Mouse (Mus musculus) heart, postnatal 10 days (tissue): ENCODE data around the gene Gdf1. TPM values are rescaled to one million over a fixed set of nuclear protein-coding genes. Genes with fewer than 3 reads are reported as not detected.

Experiments used
- DNase-seq, 2 experiments: peaks; one replicate each; pipeline ENCODE4 v3.0.0; 2021
- intact Hi-C: fragments of 180-260 bp; cut with DNase I; formaldehyde crosslinking; loops from one replicate; pipeline ENCODE4 v1.15.1; 2025
- total RNA-seq, 2 experiments: library from RNA; stranded (reverse); gene quantifications; 2 replicates each; pipeline ENCODE4 v1.2.3; 2021

Gdf1 gene
- total RNA-seq, result under 1 TPM in 1 of 2 experiments, not detected in 1; 0.20 TPM

DNA sequence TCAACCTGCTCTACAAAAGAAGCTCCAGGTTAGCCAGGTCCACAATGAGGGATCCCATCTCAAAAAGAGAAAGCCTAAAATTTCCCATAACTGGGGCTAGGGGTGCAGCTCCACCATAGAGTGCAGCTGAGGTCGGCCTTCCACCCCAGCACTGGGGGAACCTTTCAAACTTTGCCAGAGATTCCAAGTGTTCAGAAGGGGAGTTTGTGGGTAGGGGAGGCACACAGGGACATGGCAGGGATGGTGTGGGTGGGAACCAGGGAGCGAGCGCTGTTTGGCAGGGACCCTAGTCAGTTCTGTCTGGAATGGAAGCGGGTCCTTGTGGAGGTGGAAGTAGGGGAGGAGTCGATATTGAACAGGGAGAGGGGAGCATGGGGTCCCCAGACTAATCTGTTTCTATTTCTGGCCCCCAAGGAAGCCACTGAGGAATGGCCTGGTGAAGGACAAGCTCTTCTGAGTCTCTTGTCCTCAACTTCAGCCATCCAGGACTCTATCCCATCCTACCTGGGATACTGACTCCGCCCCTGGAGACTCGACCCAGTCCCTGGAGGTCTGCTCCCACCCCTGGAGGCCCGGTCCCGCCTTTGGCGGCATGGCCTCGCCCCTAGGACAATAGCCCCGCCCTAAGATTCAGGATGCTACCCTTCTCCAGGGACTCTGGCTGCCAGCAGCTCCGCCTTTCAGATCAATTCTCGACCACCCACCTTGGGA, at the start of gene Gdf1:
Gdf1 (plus strand) TSS at position 694 of the 711 bp plus-strand sequence.
- intact Hi-C loops, result no loop called here
- no peak for DNase-seq

DNA sequence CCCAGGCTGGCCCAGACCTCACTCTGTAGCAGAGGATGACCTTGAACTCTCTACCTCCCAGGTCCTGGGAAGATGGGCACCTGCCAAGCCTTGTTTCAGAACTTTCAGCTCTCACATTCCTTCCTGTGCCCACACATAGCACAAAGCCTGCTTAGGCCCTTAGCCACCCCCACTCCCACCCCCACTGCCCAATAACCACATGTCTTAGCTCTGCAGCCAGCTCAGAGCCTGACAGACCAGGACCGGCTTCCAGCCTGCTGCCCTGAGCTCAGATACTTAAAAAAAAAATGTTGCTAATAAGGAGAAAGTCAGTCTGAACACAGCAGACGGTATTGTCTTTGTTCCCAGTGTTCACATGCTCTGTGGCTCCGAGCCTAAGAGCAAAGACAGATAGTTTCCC, 48.6 kb upstream of the Gdf1 start:
- intact Hi-C loops, result no loop called here
- no peak for DNase-seq

DNA sequence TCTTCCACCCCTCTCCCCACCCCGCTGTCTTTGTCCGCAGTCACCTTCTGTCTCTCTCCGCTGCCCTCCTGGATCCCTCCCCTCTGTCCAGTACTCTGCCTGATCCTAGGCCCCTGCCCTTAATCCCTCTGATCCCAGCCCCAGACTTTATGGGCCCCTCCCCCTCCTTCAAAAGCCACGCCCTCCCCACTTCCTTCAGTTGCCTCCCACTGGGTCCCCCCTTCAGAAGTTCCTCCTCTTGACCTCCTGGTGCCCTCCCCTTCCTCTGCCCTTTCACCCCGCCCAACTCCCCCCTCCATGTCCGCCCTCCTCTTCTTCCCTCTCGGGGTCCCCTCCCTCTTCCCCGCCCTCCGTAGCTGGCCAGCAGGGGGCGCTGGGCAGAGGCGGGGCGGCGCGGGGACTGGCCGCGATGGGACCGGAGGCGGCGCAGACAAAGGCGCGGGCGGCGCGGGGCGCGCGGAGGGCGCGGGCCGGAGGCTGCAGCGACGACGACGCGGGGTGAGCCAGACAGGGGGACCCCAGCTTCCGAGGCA, 46.9 kb upstream of the Gdf1 start, which contains the start of gene Homer3:
Homer3 (plus strand) TSS at position 225 of the 533 bp plus-strand sequence.
- intact Hi-C loops, result no loop called here

DNA sequence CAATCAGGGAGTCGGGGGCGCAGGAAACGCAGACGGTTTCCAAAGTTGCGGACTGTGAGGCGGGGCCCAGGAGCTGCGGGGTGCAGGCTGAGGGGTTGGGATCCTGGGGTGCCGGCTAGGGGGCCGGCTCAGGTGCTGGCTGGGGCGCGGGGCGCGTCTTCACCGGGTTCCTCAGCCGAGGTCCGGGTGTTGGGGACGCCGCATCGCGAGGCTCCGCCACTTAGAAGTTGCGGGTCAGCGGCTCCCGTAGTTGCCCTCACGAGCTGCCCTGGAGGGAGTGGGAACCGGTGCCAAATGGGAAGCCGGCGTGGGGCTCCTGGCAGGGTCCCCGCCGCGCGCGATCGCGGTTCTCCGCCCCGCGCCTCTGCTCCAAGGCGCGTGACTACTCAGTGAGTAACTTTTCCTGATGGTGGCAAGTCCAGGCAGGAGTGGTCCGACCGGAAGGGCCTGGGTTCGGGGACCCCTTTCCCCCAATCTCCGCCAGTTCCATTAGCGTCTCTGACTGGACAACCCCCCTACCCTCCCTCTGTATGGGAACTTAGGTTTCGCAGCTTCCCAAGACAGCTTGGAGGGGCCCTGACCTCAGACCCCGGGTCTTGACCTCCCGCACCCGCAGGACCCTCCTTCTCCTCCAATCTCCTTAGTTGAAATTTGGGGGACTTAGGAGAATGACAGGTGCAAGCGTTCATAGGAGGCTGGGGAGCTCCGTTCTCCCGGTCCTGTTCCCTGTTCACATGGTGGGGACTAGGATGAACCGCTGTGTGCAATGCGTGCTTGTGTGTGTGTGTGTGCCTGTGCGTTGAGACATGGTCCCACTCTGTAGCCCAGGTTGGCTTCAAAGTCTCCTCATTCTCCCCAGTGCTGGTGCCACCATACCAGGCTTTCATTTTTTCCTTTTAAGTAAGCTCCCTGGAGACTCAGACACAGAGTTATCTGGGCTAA, 46.2 kb upstream of the Gdf1 start:
- intact Hi-C loops, result no loop called here
- DNase-seq, result peak in 1 of 2 experiments; percentile 59

More for the DNA sequence above, 46.9 kb upstream of the Gdf1 start, which contains the start of gene Homer3:
- DNase-seq, result peak; percentile 93

DNA sequence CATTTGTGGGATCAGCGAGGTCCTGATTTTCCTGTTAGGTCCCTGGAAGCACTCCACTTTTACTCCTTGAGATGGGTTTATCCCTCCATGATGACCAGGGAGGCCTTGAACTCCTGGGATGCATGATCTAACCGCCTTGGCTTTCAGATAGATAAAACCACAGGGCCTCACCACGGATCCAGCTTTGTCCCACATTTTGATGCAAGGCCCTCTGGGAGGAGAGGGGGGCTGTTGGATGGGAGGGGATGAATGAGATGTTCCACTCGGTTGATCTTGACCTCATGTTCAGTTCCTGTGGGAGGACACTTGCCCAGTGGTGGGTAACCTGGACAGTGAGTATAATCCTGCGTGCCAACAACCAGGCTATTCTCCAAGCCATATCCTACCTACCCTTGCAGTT, 45.2 kb upstream of the Gdf1 start:
- intact Hi-C loops, result no loop called here
- DNase-seq, result no peak

DNA sequence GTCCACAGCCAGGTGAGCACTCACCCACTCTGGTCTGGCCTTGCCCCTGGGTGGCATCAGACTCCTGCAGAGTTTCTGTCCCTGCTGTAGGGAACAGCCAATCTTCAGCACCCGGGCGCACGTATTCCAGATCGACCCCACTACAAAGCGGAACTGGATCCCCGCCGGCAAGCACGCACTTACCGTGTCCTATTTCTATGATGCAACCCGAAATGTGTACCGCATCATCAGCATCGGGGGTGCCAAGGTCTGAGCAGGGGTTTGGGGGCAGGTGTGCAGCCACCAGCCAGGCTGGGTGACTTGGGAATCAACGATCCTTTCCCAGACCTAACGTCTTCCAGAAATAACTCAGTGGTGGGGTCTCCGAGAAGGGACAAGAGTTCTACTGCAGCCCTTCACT, 44.3 kb upstream of the Gdf1 start:
- intact Hi-C loops, result no loop called here

DNA sequence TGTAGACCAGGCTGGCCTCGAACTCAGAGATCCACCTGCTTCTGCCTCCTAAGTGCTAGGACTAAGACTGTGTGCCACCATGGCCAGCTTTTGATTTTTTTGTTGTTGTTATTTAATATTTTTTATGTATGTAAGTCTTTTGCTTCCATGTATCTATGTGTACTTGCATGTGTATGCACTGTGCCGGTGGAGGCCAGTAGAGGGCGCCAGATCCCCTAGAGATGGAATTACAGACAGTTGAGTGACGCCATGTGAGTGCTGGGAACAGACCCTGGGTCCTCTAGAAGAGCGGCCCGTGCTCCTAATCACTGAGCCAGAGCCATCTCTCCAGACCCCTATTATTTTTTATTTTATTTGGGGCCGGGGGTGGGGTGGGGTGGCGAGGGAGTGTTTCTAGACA, 42.9 kb upstream of the Gdf1 start:
- intact Hi-C loops, result no loop called here
- no peak for DNase-seq

More for the DNA sequence above, 44.3 kb upstream of the Gdf1 start:
- DNase-seq, result no peak

DNA sequence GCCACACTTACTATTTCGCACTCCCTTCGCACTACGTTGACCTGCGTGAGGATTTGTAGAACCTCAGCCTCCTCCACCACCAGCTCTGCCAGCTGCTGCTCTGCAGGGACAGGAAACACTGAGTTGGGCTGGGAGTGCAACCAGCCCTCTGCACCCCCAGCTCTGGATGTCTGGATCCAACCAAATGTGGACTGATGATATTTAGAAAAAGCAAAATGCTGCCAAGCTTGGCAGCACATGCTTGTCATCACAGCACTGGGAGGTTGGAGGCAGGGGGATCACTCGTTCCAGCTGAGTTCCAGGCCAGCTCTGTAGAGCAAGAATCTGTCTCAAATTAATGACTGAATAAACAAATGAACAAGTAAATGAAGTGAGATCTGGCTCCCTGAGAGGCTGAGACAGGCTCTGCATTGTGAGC, 35.6 kb upstream of the Gdf1 start:
- DNase-seq, result no peak
- intact Hi-C loops, result no loop called here

DNA sequence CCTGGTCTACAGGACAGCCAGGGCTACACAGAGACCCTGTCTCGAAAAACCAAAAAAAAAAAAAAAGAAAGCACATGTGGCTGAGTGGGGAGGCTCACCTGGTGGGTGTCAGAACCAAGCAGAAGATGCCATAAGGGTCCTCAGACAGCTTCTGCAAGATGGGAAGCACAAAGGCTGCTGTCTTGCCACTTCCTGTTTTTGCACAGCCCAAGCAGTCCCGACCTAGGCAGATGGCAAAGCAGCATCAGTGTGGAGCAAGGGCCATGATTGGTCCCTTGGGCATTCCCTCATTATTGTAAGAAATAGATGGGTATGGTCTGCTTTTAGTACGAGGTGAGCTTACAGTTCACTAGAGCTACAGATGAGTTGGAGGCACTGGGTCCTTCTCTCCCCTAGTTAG, 28.7 kb upstream of the Gdf1 start:
- DNase-seq, result no peak
- intact Hi-C loops, result no loop called here

DNA sequence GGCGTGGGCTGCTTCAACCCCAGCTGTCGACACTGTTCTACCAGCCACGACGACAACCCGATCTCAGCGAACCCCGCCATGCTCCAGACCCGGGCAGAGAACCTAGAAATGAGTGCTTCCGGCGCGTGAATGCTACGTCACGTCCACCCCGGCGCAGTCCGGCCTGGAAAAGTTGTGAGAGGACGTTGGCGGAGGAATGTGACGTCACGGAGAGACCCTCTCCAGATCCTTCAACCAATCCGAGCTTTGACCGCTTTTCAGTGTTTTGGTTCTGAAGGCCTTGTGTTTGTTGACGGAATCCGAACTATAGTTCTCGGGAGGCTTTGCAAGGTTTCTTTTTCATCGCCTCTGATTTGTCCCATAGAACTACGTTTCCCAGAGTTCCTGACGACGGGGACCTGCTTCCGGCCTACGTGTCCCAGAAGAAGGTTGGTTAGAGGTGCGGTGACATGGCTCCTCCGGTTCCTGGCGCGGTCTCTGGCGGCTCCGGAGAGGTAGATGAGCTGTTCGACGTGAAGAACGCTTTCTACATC, 27.2 kb upstream of the Gdf1 start, which contains the start of the genes Ddx49 and Cope:
Ddx49 (minus strand) TSS at position 132 of the 533 bp plus-strand sequence.
Cope (plus strand) TSS at position 161 of the 533 bp plus-strand sequence.
- peak; percentile 96 to 97 for DNase-seq
- intact Hi-C loops, result no loop called here

DNA sequence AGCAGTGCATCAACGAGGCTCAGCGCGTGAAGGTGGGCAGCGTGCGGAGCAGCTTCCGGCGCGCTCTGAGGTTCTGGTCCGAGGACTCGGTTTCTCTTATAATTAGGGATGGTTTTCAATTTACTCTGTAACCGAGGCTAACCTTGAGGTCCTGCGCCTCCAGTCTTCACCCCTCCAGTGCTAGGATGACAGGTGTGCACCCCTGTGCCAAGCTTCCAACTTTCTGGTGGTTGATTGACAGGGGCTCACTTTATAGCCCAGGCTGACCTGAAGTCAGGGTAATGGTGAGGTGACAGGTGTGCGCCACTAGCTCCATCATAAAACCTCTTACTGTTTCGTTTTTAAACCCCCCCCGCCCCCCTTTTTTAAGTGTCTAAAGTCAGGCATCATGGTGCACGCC, 26.7 kb upstream of the Gdf1 start:
- intact Hi-C loops, result no loop called here
- no peak for DNase-seq

DNA sequence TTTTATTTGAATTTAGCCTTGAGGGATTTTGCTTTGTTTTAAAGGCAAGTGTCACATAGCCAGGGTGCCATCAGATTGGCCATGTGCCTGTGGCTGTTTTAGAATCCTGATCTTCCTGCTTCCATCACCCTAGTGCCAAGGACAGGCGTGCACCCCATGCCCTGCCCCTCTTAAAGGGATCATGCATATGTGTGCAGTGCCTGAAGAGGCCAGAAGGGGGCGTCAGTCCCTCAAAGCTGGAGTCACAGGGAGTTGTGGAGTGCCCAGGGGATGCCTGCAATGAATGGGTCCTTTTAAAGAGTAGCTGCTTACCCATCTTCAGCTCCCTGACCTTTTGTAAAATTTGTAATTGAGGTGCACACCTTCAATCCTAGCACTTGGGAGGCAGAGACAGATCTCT, 20.3 kb upstream of the Gdf1 start:
- DNase-seq, result peak in 1 of 2 experiments; percentile 43
- intact Hi-C loops, result no loop called here

DNA sequence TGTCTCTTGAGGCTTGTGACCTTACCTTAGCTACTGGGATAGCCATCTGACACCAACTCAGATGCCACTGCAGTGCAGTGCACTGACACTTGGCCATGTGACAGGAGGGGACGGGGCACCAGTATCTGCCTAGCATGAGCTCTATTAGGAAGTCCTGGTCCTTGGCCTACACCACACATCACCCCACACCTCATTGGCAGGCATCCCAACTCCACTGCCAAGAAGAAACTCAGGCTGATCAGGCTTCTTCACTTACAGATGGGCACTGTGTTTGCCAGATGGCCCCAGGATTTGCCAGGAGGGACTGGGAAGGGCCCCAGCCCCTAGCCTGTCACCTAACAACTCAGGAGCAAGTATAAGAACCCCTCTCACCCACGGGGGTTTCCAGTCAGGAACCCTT, 16.2 kb upstream of the Gdf1 start:
- intact Hi-C loops, result no loop called here
- no peak for DNase-seq

DNA sequence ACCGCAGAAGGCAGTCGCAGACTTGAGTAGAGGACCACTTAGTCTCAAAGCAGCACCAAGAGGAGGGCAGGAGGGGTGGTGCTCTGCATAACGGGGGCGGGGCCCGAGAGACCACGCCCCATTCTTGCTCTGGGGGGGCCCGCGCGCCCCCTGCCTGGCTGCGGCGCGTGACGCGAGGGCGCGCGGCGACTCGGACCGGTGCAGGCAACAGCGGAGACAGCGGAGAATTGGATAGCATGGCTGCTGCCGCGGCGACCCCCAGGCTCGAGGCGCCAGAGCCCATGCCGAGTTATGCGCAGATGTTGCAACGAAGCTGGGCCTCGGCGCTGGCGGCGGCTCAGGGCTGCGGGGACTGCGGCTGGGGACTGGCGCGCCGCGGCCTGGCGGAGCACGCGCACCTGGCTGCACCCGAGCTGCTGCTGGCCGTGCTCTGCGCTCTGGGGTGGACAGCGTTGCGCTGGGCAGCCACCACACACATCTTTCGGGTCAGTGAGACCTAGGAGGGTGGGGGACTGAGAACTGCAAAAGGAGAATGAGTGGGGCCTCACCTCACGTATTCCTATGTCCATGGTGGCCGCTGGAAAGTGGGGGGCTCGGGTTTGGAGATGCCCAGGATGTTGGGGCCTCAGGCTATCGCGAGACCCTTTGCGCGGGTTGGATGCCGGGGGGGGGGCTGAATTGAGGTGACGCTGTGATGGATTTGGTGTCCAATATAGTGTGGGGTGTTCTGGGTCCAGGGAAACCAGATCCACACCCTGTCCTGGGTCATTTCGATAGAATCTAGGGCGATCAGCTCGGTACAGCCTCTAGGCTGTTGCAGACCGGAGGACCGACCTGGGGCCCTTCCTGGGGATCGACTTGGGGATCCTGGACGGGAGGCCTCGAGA, 13.8 kb upstream of the Gdf1 start, which contains the start of gene Cers1:
Cers1 (plus strand) TSS at position 152 of the 887 bp plus-strand sequence.
- peak; percentile 56 to 69 for DNase-seq
- intact Hi-C loops, result loop anchor here (5.0 kb wide), 1 partner anchor 134 kb away; no protein-coding TSS in a partner anchor

DNA sequence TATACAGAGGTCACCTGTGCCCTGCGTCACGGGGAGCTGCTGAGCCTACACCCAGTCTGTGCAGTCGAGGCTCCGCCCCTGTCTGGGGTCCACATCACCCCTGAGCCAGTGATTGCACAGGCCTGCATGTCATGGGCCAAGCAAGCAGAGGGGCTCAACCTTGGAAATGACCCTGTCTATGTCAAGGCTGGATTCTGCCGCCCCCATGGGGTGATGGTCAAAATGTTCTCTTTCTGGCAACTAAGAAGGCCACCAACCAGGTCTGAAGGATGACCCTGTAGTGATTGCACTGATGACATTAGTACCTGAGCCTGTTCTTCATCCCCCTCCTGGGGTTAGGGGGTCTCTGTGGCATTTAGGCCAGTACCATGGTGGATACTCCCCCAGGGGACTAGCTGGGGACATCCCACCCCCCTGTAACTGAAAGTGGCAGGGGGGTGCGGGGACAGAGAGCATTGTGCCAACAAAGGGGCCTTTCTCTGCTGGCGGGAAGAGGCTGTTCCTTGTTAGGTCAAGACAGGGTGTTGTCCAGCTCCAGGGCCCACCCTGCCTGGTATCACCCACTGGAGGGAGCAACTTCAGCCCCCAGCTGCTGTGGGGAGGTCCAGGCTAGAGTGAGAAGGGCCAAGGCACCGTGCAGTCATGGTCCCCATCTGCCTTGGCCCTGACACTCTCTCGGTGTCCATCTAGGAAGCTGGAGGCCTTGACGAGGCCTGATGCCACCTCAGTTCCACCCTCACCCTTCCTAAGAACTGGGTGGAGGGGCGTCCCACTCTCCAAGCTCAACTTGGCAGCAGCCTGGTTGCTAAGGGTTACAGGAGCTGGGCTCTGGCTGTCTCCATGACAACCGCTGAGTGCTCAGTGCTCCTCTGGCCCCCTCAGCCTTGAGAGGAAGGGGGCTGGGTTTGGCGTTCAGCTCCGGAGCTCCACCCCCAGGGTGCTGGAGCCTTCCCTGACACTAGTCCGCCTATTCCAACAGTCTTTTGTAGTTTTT, 12.8 kb upstream of the Gdf1 start:
- DNase-seq, result peak; percentile 51 to 61
- intact Hi-C loops, result loop anchor here (5.0 kb wide), 1 partner anchor 135 kb away; no protein-coding TSS in a partner anchor

DNA sequence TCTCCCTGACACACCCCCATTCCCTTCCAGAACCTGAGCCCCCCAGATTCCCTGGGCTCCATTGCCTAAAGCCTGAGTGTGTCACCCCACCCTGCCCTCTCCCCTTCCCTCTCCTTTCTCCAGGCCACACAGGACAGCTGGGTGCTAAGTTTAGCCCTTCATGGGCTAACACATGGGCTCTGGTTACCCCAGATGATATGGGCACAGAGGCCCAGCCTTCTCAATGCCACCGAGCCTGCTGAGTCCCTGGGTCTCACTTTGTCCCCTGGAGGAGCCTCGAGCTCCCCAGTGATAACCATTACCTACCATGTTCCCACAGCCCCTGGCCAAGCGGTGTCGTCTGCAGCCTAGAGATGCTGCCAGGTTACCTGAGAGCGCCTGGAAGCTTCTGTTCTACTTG, 11.7 kb upstream of the Gdf1 start:
- intact Hi-C loops, result loop anchor here (5.0 kb wide), 1 partner anchor 136 kb away; no protein-coding TSS in a partner anchor

DNA sequence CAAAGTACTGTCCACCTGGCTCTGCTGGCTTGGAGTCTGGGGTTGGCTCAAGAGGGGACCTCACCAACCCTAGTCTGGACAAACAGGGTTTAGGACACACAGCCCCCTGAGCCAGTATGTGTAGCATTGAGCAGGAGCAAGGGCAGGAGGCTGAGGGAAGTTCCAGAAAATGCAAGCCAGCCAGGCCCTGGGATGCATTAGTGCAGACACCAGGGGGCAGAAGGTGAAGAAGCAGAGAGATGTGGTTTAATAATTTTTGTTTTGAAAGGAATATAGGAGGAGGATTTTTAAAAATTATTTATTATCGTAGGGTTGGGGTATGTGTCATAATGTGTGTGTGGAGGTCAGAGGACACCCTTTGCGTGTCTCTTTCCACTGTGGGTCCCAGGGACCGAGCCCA, 5.9 kb upstream of the Gdf1 start:
- no peak for DNase-seq
- intact Hi-C loops, result no loop called here

More for the DNA sequence above, 11.7 kb upstream of the Gdf1 start:
- DNase-seq, result no peak

DNA sequence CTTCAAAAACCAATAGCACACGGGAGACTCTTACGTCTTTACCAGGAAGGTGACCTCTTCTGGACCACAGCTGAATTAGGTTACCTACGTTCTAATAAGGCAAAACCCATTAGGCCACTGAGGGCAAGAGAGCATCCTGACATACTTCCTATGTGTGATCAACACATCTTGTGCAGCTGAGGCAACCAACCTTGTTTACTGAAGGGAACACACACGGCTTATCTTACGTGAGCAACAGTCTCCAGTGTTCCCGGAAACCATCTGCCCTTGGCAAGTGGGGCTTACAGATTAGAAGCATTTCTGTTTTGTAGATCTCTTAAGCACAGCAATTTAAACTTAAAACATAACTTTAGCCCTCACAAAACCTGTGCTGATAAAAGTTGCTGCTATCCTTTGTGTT, 2.1 kb upstream of the Gdf1 start:
- intact Hi-C loops, result no loop called here
- DNase-seq, result no peak
